Mouse (Mus musculus): ENCODE measurements around the gene Atg16l2. TPM values are rescaled to one million over a fixed set of nuclear protein-coding genes. Genes with fewer than 3 reads are reported as not detected.

Gene Atg16l2
- polyA plus RNA-seq, 1 experiment from 2014 or later: 16.4 TPM

- no peak overlapping the region for H3K27ac ChIP-seq (ENCODE audit: low read depth, low read length)
- no peaks in the 10 kb centered on the region for H3K36me3 ChIP-seq (ENCODE audit: control insufficient read depth, insufficient read depth, low read length)
- H3K27me3 ChIP-seq (ENCODE audit: control insufficient read depth, insufficient read depth, low read length): no peaks in the 10 kb centered on the region
- no peak overlapping the region for H3K9ac ChIP-seq (ENCODE audit: low read length)
- H3K4me2 ChIP-seq (ENCODE audit: low read depth, low read length, severe bottlenecking): no peak overlapping the region
- 92% methylated on average over 3 of the region's 3 CpGs for WGBS
- DNase-seq (ENCODE audit: low spot score): no peak
- H3K4me3 ChIP-seq (ENCODE audit: low read depth, low read length): no peak overlapping the region
- no peak for ATAC-seq (replicated peaks; ENCODE audit: low FRiP score)
- H3K4me1 ChIP-seq (replicated peaks; ENCODE audit: control insufficient read depth, insufficient read depth, low read length): no peaks in the 10 kb centered on the region
- no peaks in the 10 kb centered on the region for H3K9me3 ChIP-seq (ENCODE audit: control insufficient read depth, low read length)
These were observed 35.4 kb upstream of the Atg16l2 start for GRCm38 (mm10) chr7:101337401-101337800.

- WGBS: 92% methylated on average over 3 of the region's 3 CpGs
- Histone ChIP-seq H3K36me3 (ENCODE audit: control insufficient read depth, insufficient read depth, low read length) (no peaks in the 10 kb centered on the region), H3K9me3 (ENCODE audit: control insufficient read depth, low read length) (no peaks in the 10 kb centered on the region)
These were observed 34.6 kb upstream of the Atg16l2 start for GRCm38 (mm10) chr7:101336686-101337085.

GRCm38 (mm10) chr7:101335228-101335627, 33.2 kb upstream of the Atg16l2 start:
- no peak for ATAC-seq (replicated peaks; ENCODE audit: low FRiP score)
- Histone ChIP-seq H3K27me3 (ENCODE audit: control insufficient read depth, insufficient read depth, low read length) (no peaks in the 10 kb centered on the region), H3K4me3 (ENCODE audit: low read depth, low read length) (no peak overlapping the region), H3K36me3 (ENCODE audit: control insufficient read depth, insufficient read depth, low read length) (no peaks in the 10 kb centered on the region), H3K27ac (ENCODE audit: low read depth, low read length) (no peak overlapping the region), H3K9ac (ENCODE audit: low read length) (no peak overlapping the region), H3K9me3 (ENCODE audit: control insufficient read depth, low read length) (no peaks in the 10 kb centered on the region), H3K4me2 (ENCODE audit: low read depth, low read length, severe bottlenecking) (no peak overlapping the region), H3K4me1 (replicated peaks; ENCODE audit: control insufficient read depth, insufficient read depth, low read length) (no peaks in the 10 kb centered on the region)
- no peak for DNase-seq (ENCODE audit: low spot score)
- WGBS: 85% methylated on average over 2 of the region's 2 CpGs

More at GRCm38 (mm10) chr7:101336686-101337085, 34.6 kb upstream of the Atg16l2 start:
- Histone ChIP-seq H3K4me1 (replicated peaks; ENCODE audit: control insufficient read depth, insufficient read depth, low read length) (no peaks in the 10 kb centered on the region), H3K9ac (ENCODE audit: low read length) (no peak overlapping the region), H3K27ac (ENCODE audit: low read depth, low read length) (no peak overlapping the region), H3K4me3 (ENCODE audit: low read depth, low read length) (no peak overlapping the region), H3K4me2 (ENCODE audit: low read depth, low read length, severe bottlenecking) (no peak overlapping the region), H3K27me3 (ENCODE audit: control insufficient read depth, insufficient read depth, low read length) (no peaks in the 10 kb centered on the region)
- DNase-seq (ENCODE audit: low spot score) (no peak), ATAC-seq (replicated peaks; ENCODE audit: low FRiP score) (no peak)

- Histone ChIP-seq H3K4me1 (replicated peaks; ENCODE audit: control insufficient read depth, insufficient read depth, low read length) (no peaks in the 10 kb centered on the region; the same call in 1 of the 2 replicates), H3K27ac (ENCODE audit: low read depth, low read length) (no peak overlapping the region), H3K4me2 (ENCODE audit: low read depth, low read length, severe bottlenecking) (no peak overlapping the region), H3K36me3 (ENCODE audit: control insufficient read depth, insufficient read depth, low read length) (no peaks in the 10 kb centered on the region), H3K9me3 (ENCODE audit: control insufficient read depth, low read length) (no peaks in the 10 kb centered on the region), H3K4me3 (ENCODE audit: low read depth, low read length) (no peak overlapping the region), H3K27me3 (ENCODE audit: control insufficient read depth, insufficient read depth, low read length) (no peaks in the 10 kb centered on the region), H3K9ac (ENCODE audit: low read length) (no peak overlapping the region)
- WGBS: 83% methylated on average over 5 of the region's 5 CpGs
- ATAC-seq (replicated peaks; ENCODE audit: low FRiP score): no peak
- no peak for DNase-seq (ENCODE audit: low spot score)
These were observed 30.2 kb upstream of the Atg16l2 start for GRCm38 (mm10) chr7:101332045-101332831.

GRCm38 (mm10) chr7:101330841-101331173, 28.8 kb upstream of the Atg16l2 start:
- H3K27ac ChIP-seq (ENCODE audit: low read depth, low read length): no peak overlapping the region
- DNase-seq (ENCODE audit: low spot score) (no peak), ATAC-seq (replicated peaks; ENCODE audit: low FRiP score) (no peak)
- H3K9me3 ChIP-seq (ENCODE audit: control insufficient read depth, low read length): no peaks in the 10 kb centered on the region
- whole genome bisulfite sequencing: 71% methylated on average over 4 of the region's 4 CpGs
- H3K9ac ChIP-seq (ENCODE audit: low read length): no peak overlapping the region
- no peaks in the 10 kb centered on the region for H3K27me3 ChIP-seq (ENCODE audit: control insufficient read depth, insufficient read depth, low read length)
- H3K4me2 ChIP-seq (ENCODE audit: low read depth, low read length, severe bottlenecking): no peak overlapping the region
- no peaks in the 10 kb centered on the region for H3K36me3 ChIP-seq (ENCODE audit: control insufficient read depth, insufficient read depth, low read length)
- no peak overlapping the region for H3K4me3 ChIP-seq (ENCODE audit: low read depth, low read length)
- H3K4me1 ChIP-seq (replicated peaks; ENCODE audit: control insufficient read depth, insufficient read depth, low read length): no peaks in the 10 kb centered on the region; the same call in 1 of the 2 replicates

GRCm38 (mm10) chr7:101330074-101330840, 28.2 kb upstream of the Atg16l2 start:
- WGBS: 72% methylated on average over 10 of the region's 10 CpGs
- no peak overlapping the region for H3K4me2 ChIP-seq (ENCODE audit: low read depth, low read length, severe bottlenecking)
- H3K9me3 ChIP-seq (ENCODE audit: control insufficient read depth, low read length): no peaks in the 10 kb centered on the region
- H3K9ac ChIP-seq (ENCODE audit: low read length): no peak overlapping the region
- no peak for ATAC-seq (replicated peaks; ENCODE audit: low FRiP score)
- no peaks in the 10 kb centered on the region for H3K27me3 ChIP-seq (ENCODE audit: control insufficient read depth, insufficient read depth, low read length)
- no peaks in the 10 kb centered on the region; the same call in 1 of the 2 replicates for H3K4me1 ChIP-seq (replicated peaks; ENCODE audit: control insufficient read depth, insufficient read depth, low read length)
- H3K36me3 ChIP-seq (ENCODE audit: control insufficient read depth, insufficient read depth, low read length): no peaks in the 10 kb centered on the region
- H3K4me3 ChIP-seq (ENCODE audit: low read depth, low read length): no peak overlapping the region
- no peak for DNase-seq (ENCODE audit: low spot score)
- no peak overlapping the region for H3K27ac ChIP-seq (ENCODE audit: low read depth, low read length)

GRCm38 (mm10) chr7:101329606-101330005, 27.6 kb upstream of the Atg16l2 start:
- no peak overlapping the region for H3K4me3 ChIP-seq (ENCODE audit: low read depth, low read length)
- DNase-seq (ENCODE audit: low spot score) (no peak), ATAC-seq (replicated peaks; ENCODE audit: low FRiP score) (no peak)
- 79% methylated on average over 4 of the region's 4 CpGs for WGBS
- H3K36me3 ChIP-seq (ENCODE audit: control insufficient read depth, insufficient read depth, low read length): no peaks in the 10 kb centered on the region
- H3K27ac ChIP-seq (ENCODE audit: low read depth, low read length): no peak overlapping the region
- no peak overlapping the region; the same call in 1 of the 2 replicates for H3K9ac ChIP-seq (ENCODE audit: low read length)
- H3K27me3 ChIP-seq (ENCODE audit: control insufficient read depth, insufficient read depth, low read length): no peaks in the 10 kb centered on the region
- H3K4me1 ChIP-seq (replicated peaks; ENCODE audit: control insufficient read depth, insufficient read depth, low read length): no peaks in the 10 kb centered on the region; the same call in 1 of the 2 replicates
- no peaks in the 10 kb centered on the region for H3K9me3 ChIP-seq (ENCODE audit: control insufficient read depth, low read length)
- no peak overlapping the region for H3K4me2 ChIP-seq (ENCODE audit: low read depth, low read length, severe bottlenecking)

- WGBS: 64% methylated on average over 4 of the region's 4 CpGs
- Histone ChIP-seq H3K4me3 (ENCODE audit: low read depth, low read length) (no peak overlapping the region), H3K9me3 (ENCODE audit: control insufficient read depth, low read length) (no peaks in the 10 kb centered on the region), H3K4me1 (replicated peaks; ENCODE audit: control insufficient read depth, insufficient read depth, low read length) (no peaks in the 10 kb centered on the region; the same call in 1 of the 2 replicates), H3K27ac (ENCODE audit: low read depth, low read length) (no peak overlapping the region), H3K27me3 (ENCODE audit: control insufficient read depth, insufficient read depth, low read length) (no peaks in the 10 kb centered on the region), H3K9ac (ENCODE audit: low read length) (no peak overlapping the region), H3K4me2 (ENCODE audit: low read depth, low read length, severe bottlenecking) (no peak overlapping the region), H3K36me3 (ENCODE audit: control insufficient read depth, insufficient read depth, low read length) (no peaks in the 10 kb centered on the region)
- DNase-seq (ENCODE audit: low spot score) (no peak), ATAC-seq (replicated peaks; ENCODE audit: low FRiP score) (no peak)
These were observed 26.6 kb upstream of the Atg16l2 start for GRCm38 (mm10) chr7:101328621-101329158.

Measured in forebrain, embryonic 11.5 days (tissue).